Mouse (Mus musculus): ENCODE measurements around the gene Cd9. TPM values are rescaled to one million over a fixed set of nuclear protein-coding genes. Genes with fewer than 3 reads are reported as not detected.
"Not testable (repeated sequence)": the region's sequence is repeated elsewhere in the genome, so short reads cannot be mapped to it uniquely, and the experiment has no call there.

Gene Cd9
- total RNA-seq, 1 experiment from 2014 or later: 606 TPM

DNA sequence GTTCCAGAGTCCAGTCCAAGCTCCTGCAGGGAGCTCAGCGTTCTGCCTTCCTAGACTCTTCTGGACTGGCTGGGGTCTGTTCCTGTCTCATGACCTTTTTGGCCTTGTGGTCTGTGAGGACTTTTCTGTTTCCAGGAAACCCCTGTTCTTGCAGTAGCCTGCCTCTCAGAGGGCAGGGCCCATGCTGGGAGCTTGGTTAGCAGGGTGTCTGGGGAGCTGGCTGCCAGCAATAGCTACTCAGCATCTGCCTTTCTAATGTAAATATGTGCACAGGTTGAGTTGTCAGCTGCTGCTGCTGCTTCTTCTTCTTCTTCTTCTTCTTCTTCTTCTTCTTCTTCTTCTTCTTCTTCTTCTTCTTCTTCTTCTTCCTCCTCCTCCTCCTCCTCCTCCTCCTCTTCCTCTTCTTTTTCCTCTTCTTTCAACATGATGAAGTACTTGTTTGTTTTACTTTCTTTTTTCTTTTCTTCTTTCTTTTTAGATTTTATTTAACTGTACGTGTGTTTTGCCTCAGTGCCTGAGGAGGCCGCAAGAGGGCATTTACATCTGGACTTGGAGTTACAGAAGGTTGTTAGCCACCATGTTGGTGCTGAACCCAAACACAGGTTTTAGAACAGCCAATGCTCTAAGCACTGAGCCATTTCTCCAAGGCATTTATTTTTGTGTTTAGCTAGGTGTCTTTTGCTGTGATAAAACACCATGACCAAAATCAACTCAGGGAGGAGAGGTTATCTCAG lies 10.2 kb upstream of the Cd9 start:
- ATAC-seq (replicated peaks; ENCODE audit: insufficient number of reproducible peaks, low FRiP score, low TSS enrichment, poor library complexity, severe bottlenecking): no peak

DNA sequence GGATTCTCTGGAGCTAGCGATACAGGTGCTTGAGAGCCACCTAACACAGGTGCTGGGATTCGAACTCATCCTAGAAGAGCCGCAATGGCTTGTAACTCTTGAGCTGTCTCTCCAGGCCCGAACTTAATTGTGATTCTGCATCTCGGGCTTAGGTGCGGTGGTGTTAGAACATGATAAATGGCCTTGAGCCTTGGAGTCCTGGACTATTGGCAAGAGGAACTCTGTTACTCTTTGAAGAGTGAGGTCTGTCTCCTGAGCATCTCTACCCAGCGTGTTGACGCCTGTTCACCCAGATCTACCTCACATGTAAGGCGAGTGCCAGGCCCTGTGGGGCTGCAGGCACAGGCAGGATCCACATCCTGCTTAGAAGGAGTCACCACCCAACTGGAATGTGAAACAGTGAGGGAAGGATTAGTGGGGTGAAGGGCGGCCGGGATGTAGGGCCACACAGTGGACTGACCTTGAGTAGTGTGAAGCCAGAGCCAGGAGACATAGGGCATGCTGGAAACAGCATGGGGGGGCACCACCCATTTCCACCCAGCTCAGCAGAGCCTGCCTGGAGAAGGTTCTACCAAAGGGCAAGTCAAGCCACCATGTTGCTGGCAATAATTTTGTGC lies 8.7 kb upstream of the Cd9 start:
- ATAC-seq (replicated peaks; ENCODE audit: insufficient number of reproducible peaks, low FRiP score, low TSS enrichment, poor library complexity, severe bottlenecking): no peak

DNA sequence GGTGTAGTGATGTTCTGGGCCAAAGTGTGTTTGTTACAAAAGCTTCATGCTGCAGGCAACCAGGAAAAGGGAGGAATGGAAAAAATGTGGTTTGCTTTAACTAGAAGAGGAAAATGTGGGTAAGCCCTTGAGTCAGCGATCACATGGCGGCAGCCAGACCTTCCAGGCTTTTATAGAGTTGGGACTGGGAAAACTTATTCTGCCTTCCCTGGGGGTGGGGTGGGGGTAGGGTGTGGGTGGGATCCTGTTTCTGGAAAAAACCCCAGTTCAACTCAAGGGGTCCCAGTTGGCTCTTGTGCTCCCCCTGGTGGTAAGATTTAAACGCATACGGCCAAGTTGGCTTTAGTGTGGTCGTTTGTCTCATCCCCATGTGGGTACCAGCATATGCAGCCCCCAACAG lies 3.5 kb upstream of the Cd9 start:
- no peak for ATAC-seq (replicated peaks; ENCODE audit: insufficient number of reproducible peaks, low FRiP score, low TSS enrichment, poor library complexity, severe bottlenecking)

DNA sequence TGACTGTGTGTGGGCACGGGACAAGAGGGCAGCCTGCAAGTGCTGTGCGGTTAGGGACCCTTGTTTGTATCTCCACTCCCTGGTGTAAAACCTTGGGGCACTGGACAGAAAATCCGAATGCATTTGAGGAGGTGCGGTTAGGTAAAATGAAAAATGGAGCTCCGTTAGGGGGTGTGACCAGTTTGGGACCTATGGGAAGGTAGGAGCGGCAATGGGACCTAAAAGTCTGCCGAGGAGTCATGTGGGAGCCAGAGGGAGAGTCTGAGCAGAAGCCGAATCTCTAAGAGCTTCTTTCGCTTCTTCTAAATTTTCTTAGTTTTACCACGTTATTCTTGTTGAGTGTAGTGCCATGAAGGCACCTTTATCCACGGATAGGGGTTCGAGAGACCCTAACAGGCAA lies 1.8 kb upstream of the Cd9 start:
- ATAC-seq (replicated peaks; ENCODE audit: insufficient number of reproducible peaks, low FRiP score, low TSS enrichment, poor library complexity, severe bottlenecking): no peak

DNA sequence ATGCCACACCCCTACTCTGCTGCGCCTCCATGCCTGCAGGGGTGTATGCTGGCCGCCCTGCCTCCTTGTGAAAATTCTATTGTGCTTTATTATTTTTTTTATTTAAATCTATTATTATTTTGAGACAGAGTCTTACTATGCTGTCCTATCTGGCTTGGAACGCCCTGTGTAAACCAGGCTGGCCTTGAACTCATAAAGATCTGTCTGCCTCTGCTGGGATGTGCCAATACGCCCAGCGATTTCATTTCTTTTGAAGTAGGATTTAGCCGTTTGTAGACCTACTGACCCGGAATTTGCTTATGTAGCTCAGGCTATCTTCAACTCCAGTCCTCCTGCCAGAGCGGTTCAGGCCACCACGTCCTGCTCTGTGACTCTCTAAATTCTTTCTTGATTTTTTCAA lies 770 bp upstream of the Cd9 start:
- no peak for ATAC-seq (replicated peaks; ENCODE audit: insufficient number of reproducible peaks, low FRiP score, low TSS enrichment, poor library complexity, severe bottlenecking)

DNA sequence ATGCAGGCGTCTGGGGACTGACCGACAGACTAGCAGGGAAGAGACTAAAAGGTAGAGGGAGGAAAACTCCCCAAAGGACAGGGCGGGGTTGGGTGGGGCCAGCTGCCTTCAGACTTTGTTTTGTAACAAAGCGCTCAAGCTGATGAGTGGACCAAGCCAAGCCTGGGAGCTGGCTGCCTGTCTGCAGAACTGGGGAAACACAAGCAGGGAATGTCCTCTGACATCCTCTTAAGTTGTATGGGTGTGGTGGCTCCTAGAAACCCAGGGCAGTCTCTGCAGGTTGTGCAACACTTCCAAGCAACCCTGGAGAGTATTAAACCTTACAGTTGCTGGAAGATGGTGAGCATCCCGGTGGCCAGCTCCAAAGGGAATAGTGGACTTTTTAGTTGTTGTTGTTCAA lies 1.4 kb downstream of the Cd9 start:
- ATAC-seq (replicated peaks; ENCODE audit: insufficient number of reproducible peaks, low FRiP score, low TSS enrichment, poor library complexity, severe bottlenecking): 0 out of 2 replicates have a peak, but pooled peaks have one; percentile 18

DNA sequence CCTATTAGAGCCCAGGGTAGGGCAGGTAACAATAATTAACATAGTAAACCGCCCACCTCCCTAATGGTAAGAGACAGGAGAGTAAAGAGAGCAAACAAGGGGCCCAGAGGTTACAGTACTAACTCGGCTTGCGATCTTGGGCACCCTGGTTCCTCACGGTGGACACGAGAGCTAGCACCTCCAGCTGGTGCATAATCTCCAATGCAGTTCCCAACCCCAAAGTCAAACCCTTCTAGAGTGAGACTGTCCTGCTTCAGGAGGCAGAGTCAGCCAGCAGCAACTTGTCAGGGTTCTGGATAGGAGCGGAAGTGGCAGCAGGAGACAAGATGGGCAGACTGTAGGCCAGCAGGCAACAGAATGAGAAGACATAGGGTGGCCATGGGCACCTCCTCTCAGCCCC lies 1.9 kb downstream of the Cd9 start:
- ATAC-seq (replicated peaks; ENCODE audit: insufficient number of reproducible peaks, low FRiP score, low TSS enrichment, poor library complexity, severe bottlenecking): 0 out of 2 replicates have a peak, but pooled peaks have one; percentile 2

DNA sequence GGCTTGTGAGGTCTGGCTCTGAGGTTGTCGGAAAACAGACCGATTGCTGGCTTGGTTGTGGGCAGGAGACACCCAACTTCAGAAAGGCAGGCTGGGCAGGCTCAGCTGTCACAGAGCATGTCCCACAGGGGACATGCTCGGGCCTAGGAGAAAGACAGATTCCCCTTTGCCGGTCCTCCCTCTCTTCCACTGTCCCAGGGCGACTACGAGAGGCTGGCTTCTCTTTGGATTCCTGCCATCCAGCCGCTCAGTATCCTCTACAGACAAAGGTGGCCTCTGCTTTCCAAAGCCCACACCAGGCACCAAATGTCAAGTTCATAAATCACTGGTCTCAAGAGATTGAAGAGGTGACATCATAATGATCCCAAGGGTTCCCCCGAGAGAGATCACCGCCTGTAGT lies 2.6 kb downstream of the Cd9 start:
- ATAC-seq (replicated peaks; ENCODE audit: insufficient number of reproducible peaks, low FRiP score, low TSS enrichment, poor library complexity, severe bottlenecking): no peak

DNA sequence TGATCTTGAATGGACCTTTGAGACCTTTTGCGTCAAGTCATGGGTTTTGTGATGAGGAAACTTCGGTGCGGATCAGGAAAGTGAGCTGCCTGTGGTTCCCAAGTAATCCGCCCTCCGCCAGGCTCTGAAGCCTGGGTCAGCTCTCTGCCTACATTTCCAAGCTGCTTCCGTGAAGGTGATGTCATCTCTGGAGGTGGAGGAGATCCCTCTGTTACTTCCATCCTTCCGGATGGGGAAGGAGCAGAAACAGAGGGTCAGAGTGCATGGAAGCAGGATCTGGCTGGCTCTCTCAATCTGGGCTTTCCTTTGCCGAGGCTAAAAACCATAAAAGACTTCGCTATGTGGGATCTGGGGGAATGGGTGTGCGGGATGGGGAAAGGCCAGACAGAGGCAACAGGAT lies 3.2 kb downstream of the Cd9 start:
- no peak for ATAC-seq (replicated peaks; ENCODE audit: insufficient number of reproducible peaks, low FRiP score, low TSS enrichment, poor library complexity, severe bottlenecking)

DNA sequence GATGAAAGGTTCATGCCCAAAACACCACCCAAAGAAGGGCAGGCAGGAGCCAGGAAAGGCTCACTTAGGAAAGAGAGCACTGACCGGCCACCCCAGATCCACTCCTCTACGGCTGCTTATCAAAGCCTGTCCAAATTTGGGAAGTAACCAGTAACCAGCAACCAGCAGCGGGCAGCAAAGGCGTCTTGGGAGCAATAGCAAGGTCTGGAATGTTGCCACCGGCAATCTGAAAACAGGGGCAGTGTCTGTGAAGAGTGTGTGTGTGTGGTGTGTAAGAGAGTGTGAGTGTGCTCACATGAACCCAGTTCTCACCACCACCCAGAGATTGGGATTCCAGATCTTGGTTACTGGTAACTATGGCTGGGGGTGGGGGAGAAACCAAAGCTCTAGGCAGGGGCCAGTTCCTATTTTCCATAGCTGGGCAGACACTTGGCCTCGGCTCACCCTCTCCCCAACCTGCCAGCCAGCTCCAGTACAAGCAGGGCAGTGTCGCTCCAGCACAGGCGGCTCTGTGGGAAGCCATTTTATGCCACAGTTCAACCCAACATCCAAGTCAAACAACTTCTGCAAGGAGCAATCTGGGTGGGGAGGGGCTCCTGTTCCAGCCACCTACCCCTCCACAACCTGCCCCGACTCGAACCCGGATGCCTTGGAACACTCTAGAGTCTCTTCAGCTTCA lies 4.6 kb downstream of the Cd9 start:
- ATAC-seq (replicated peaks; ENCODE audit: insufficient number of reproducible peaks, low FRiP score, low TSS enrichment, poor library complexity, severe bottlenecking): no peak

DNA sequence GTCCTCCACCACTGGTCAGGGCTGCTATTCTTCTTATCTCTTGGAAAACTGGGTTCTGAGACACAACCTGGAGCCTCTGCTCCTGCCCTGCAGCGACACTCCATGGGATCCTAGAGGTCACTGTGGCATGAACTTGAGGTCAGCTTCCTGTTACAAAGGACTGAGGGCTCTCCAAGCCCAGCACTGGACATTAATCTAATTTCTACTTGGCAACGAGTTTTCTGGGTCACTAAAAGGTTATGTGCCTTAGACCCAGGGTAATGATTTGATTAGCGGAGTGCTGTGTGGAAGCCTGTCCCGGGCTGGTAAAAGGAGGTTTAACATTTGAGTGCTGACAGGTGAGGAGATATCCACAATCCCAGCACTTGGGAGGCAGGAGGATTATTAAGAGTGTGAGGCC lies 9.0 kb downstream of the Cd9 start:
- no peak for ATAC-seq (replicated peaks; ENCODE audit: insufficient number of reproducible peaks, low FRiP score, low TSS enrichment, poor library complexity, severe bottlenecking)

DNA sequence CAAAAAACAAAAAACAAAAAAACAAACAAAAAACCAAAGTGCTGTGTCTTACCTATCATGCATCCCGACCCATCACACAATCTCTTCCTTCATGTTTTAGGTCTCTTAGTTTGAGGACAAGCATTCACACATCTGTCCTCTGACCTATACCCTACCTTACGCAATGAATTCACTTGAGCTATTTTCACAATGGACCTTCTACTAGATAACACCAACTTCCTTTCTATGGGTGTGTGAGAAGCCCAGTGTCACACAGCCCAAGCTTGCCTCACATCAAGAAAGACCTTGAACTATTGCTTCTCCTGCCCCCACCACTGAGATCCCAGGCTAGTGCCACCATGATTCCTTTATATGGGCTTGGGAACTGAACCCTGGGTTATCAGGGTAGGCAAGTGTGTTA lies 9.9 kb downstream of the Cd9 start:
- ATAC-seq (replicated peaks; ENCODE audit: insufficient number of reproducible peaks, low FRiP score, low TSS enrichment, poor library complexity, severe bottlenecking): peak; percentile 25; the same call in 1 of the 2 replicates

DNA sequence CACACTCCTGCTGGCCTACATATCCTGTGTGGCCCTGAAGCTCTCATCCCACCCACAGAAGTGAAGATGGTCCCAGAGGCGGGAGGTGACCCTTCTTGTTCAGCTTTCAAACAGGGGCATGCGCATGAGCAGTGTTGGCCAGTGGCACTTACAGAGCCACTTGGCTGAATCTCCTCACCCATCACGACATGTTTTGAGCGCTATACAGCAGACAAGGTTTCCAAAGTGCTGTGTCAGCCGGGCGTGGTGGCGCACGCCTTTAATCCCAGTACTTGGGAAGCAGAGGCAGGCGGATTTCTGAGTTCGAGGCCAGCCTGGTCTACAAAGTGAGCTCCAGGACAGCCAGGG lies 10.3 kb downstream of the Cd9 start:
- not testable (repeated sequence) for ATAC-seq (replicated peaks; ENCODE audit: insufficient number of reproducible peaks, low FRiP score, low TSS enrichment, poor library complexity, severe bottlenecking)

DNA sequence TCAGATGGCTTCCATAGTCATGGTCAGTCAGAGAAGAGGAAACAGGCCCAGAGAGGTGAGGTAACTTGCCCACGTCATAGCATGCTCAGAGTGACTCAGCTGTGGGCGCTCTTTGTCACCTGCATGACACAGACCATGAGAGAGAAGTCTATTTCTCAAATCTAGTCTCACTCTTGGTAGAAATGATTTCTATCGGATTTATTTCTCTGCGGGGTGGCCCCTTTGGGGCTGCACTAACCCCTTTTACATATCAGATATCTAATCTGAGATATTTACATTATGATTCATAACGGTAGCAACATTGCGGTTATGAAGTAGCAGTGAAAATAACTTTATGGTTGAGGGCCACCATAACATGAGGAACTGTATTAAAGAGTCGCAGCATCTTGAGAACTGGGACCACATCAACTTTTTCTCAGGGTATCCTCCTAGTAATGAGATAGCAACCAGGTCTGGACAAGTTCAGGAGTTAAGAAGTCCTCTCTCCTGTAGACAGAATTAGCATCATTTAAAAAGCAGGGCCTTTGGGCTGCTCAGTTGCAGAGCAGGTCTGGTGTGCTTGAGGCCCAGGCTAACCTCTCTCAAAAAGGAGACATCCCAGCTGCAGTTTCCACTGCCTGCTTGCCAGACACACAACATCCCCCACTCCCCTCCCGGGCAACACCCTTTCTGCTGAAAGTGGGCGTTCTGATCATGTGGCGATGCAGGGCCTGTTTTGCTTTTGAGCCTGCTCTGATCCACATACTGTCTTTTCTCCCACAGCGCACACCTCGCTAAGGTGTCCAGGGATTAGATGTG lies 10.9 kb downstream of the Cd9 start:
- peak; percentile 65 for ATAC-seq (replicated peaks; ENCODE audit: insufficient number of reproducible peaks, low FRiP score, low TSS enrichment, poor library complexity, severe bottlenecking)

DNA sequence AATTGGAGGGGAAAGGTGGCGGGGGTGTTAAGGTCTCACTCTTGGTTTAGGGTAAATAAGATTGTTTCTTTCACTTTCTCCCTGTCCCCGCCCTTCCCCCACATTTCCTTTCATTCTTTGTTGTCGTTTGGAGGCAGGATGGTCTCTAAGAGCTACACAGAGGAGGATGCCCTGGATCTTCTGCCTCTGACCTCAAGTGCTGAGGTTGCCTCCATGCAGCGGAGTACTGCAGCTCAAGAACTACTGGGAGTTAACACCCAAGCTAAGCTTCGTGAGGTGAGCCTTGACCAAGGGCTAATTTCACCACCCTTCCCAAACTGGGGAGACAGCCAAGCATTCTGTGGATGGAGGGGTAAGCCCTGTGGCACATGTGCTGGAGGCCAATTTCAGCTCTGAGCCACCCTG lies 12.2 kb downstream of the Cd9 start:
- ATAC-seq (replicated peaks; ENCODE audit: insufficient number of reproducible peaks, low FRiP score, low TSS enrichment, poor library complexity, severe bottlenecking): 0 out of 2 replicates have a peak, but pooled peaks have one; percentile 0

DNA sequence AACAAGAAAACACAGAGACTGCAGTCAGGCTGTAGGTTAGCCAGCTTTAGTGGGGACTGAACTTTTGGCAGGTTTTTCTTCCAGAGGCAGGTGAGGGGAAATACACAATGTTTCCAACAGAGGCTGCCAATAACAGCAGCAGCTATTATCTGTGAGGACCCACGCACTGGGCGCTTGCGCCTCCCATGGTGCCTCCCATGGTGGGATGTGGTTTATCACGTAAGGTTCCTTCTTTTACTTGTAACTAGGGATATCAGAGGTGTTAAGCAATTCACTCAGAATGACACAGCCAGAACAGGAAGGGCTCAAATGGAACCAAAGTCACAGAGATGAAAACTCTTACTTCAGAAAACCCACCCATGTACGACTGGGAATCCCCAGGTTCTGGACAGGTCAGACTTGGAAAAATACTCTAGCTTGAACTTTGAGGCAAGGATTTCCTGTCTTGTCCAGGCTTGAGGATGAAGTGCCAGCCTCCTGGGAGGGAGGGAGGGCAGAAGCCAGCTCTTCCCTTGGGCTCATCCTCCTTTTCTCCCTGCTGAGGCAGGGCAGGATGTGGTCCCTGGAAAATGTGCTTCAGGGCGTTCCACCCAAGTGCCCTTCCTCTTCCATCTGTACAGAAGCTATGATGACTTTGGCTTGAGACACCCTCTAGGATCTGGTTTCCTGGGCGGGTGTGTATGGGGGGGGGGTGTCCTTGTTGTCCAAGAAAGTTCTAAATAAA lies 12.8 kb downstream of the Cd9 start:
- ATAC-seq (replicated peaks; ENCODE audit: insufficient number of reproducible peaks, low FRiP score, low TSS enrichment, poor library complexity, severe bottlenecking): peak; percentile 26; the same call in 1 of the 2 replicates

DNA sequence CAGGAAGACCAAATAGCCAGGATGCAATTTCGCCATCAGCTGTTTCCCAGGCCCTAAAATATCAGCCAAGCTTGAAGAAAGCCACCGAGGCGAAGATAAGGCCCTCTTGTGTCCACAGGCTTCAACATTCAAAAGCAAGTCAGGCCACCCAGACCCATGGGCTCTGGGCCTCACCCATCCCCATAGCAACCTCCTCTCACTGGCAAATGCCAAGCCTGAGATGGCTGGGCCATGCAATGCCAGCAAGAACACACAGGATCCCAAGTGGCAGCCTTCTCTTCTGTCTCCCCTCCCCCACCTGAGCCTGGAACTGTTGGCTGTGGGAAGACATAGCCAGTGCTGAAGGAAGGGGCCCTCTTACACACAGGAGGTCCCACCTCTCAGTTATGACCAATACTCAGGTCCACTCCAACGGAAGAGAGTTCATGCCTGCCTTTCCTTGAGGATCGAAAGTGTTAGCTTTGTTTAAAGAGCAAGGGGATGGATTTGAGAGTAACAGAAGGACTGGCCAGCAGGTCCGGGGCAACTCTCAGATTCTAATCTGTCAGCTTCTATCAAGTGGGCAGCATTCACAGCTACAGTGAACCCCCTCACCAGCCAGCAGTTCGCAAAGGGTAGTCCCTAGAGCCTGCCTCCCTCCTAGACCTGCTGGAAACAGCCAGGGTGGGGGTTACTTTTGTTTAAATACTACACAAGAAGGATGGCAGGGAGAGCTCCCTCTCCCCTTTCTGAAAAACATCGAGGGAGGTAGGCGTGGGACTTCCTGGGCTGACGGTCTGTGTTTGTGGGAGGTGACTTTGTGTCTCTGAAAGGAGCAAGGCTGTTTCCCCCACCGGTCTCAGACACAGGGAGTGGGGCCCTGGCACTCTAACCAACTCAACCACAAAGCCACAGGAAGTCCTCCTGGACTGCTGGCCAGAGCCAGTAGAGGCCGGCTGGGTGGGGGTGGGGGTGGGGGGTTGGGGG lies 13.9 kb downstream of the Cd9 start:
- peak; percentile 43 for ATAC-seq (replicated peaks; ENCODE audit: insufficient number of reproducible peaks, low FRiP score, low TSS enrichment, poor library complexity, severe bottlenecking)

DNA sequence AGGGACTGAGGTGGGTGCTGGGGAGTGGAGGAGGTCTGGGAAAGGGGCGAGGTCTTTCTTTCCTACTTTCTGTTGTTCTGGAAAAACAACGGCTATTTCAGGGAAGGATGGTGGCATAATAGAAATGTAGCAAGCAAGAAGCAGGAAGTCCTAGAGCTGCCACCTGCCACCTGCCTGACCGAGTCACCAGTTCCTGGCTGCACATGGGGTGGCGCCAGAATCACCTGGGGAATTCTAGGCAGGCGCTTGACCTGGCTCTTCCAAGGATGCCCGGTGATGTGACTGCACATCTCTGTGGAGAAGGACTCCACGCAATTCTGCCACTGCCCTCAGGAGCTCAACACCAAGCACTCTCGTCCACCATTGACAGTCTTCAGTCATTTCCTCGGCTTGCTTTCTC lies 15.2 kb downstream of the Cd9 start:
- no peak for ATAC-seq (replicated peaks; ENCODE audit: insufficient number of reproducible peaks, low FRiP score, low TSS enrichment, poor library complexity, severe bottlenecking)
